Mouse (Mus musculus) cerebellum, adult 2 months (tissue): ENCODE measurements around the gene Lrrc1.

Source experiments
- CTCF ChIP-seq: fragments of 200-500 bp; IDR thresholded peaks from 2 replicates; pipeline ENCODE4 v1.5.1; 2011; ENCODE audit warnings: low read depth, mild to moderate bottlenecking, control low read depth, low read length, moderate library complexity, borderline replicate concordance; ENCODE audit not compliant: insufficient read depth
- POLR2A ChIP-seq: fragments of 200-500 bp; IDR thresholded peaks from 2 replicates; pipeline ENCODE4 v1.6.1; 2011; ENCODE audit warnings: low read length, control low read depth, borderline replicate concordance; ENCODE audit not compliant: insufficient read depth

GRCm38 (mm10) chr9:77460408-77460807, 84.3 kb downstream of the Lrrc1 start:
- TF ChIP-seq POLR2A: no peak
- no peak for TF ChIP-seq CTCF
